Mouse (Mus musculus): Measurements from ENCODE around the gene Olfr427. TPM values are rescaled to one million over a fixed set of nuclear protein-coding genes. Genes with fewer than 3 reads are reported as not detected.
A peak's percentile ranks its signal among the peaks of the same experiment; 100 is the strongest.
"Not testable (repeated sequence)": the region's sequence is repeated elsewhere in the genome, so short reads cannot be mapped to it uniquely, and the experiment has no call there.

The Olfr427 gene
- polyA plus RNA-seq (2012; ENCODE audit: insufficient read depth, insufficient read length, missing spikeins) = not detected in 2 replicates

DNA sequence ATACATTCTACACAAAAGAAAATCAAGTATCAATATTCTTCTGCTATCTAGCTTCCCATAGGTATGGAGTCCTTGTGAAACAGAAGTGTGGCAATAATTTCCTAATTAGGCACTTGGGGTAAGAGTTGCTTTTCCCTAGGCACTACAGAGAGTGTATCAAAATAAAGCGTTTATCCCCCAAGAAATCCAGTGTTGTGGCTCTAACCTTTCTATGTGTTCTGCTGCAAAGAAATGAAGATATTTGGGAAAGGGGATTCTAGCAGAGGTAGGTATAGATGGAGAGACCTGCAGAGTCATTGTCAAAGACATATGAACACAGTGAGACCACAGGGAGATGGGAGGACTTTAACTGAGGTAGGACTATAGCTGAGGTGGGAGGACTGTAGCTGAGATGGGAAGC, at the start of gene Olfr427:
Gene Olfr427 (plus strand): TSS at position 301 of the 400 bp plus-strand sequence.
- Histone ChIP-seq H3K4me1 (ENCODE audit: control insufficient read depth, insufficient read depth, insufficient read length, low read length) (no peaks in the 10 kb centered on the region), H3K27ac (replicated peaks; ENCODE audit: low read depth, low read length) (no peak within 1 kb of the TSS), H3K4me3 (ENCODE audit: insufficient read depth, low read depth, low read length) (no peak within 1 kb of the TSS)

GRCm38 (mm10) chr1:174048227-174048626, 48.5 kb upstream of the Olfr427 start:
- not testable (repeated sequence) for H3K27ac ChIP-seq (replicated peaks; ENCODE audit: low read depth, low read length); H3K4me1 ChIP-seq (ENCODE audit: control insufficient read depth, insufficient read depth, insufficient read length, low read length); H3K4me3 ChIP-seq (ENCODE audit: insufficient read depth, low read depth, low read length)

DNA sequence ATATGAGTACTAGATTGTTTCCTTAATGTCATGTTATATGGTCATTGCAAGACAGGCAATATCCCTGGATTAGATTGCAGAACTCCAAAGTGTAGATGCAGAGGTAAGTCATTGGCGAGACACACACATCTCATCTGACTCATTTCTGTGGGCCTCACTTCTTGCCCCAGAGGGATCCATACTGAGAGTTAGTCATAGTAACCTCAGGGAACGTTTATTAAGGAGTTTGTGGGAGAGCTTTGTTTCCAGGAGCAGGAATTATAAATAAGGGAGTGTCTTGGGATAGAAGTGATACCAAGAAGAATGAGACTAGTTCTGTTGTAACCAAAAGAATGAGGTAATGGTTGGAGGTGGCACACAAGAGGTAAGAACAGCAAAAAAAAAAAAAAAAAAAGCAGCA, 47.8 kb upstream of the Olfr427 start, which contains the start of gene Olfr432:
Gene Olfr432 (plus strand): TSS at position 313 of the 400 bp plus-strand sequence.
- Histone ChIP-seq H3K27ac (replicated peaks; ENCODE audit: low read depth, low read length) (no peak within 1 kb of the TSS), H3K4me1 (ENCODE audit: control insufficient read depth, insufficient read depth, insufficient read length, low read length) (no peaks in the 10 kb centered on the region), H3K4me3 (ENCODE audit: insufficient read depth, low read depth, low read length) (no peak within 1 kb of the TSS)

- not testable (repeated sequence) for H3K27ac ChIP-seq (replicated peaks; ENCODE audit: low read depth, low read length); H3K4me1 ChIP-seq (ENCODE audit: control insufficient read depth, insufficient read depth, insufficient read length, low read length); H3K4me3 ChIP-seq (ENCODE audit: insufficient read depth, low read depth, low read length)
Measured at GRCm38 (mm10) chr1:174049357-174049756, 47.3 kb upstream of the Olfr427 start.

DNA sequence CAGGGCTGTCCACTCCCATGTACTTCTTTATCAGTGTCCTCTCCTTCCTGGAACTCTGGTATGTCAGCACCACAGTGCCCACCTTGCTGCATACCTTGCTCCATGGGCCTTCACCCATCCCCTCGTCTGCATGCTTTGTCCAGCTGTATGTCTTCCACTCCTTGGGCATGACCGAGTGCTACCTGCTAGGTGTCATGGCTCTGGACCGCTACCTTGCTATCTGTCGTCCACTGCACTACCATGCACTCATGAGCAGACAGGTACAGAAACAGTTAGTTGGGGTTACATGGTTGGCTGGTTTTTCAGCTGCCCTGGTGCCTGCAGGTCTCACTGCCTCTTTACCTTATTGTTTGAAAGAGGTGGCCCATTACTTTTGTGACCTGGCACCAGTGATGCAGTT, 46.2 kb upstream of the Olfr427 start:
- Histone ChIP-seq H3K27ac (replicated peaks; ENCODE audit: low read depth, low read length) (no peak overlapping the region), H3K4me1 (ENCODE audit: control insufficient read depth, insufficient read depth, insufficient read length, low read length) (no peaks in the 10 kb centered on the region), H3K4me3 (ENCODE audit: insufficient read depth, low read depth, low read length) (no peak overlapping the region)

- H3K4me3 ChIP-seq (ENCODE audit: insufficient read depth, low read depth, low read length) = no peak overlapping the region
- peak overlapping the region; percentile 66; the same call in 1 of the 2 replicates for H3K27ac ChIP-seq (replicated peaks; ENCODE audit: low read depth, low read length)
- no peaks in the 10 kb centered on the region for H3K4me1 ChIP-seq (ENCODE audit: control insufficient read depth, insufficient read depth, insufficient read length, low read length)
Measured at GRCm38 (mm10) chr1:174051515-174051914, 45.2 kb upstream of the Olfr427 start.

DNA sequence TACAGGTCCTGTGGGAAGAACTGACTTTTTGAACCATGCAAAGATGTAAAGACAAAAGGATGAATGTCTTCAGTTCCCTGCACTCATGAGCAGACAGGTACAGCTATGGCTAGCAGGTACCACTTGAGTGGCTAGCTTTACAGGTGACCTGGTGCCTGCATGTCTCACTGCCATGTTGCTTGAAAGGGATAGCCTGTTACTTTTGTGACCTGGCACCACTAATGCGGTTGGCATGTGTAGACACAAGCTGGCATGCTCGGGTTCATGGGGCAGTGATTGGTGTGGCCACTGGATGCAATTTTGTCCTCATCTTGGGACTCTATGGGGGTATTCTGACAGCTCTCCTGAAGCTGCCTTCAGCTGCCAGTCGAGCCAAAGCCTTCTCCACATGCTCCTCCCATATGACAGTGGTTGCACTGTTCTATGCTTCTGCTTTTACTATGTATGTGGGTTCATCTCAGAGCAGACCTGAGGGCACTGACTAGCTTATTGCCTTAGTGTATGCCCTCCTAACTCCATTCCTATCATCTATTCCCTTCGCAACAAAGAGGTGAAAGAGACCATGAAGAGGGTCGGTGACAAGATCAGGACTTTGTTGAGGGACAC, 44.7 kb upstream of the Olfr427 start:
- H3K4me1 ChIP-seq (ENCODE audit: control insufficient read depth, insufficient read depth, insufficient read length, low read length) = no peaks in the 10 kb centered on the region
- peak overlapping the region; percentile 66 for H3K27ac ChIP-seq (replicated peaks; ENCODE audit: low read depth, low read length)
- no peak overlapping the region for H3K4me3 ChIP-seq (ENCODE audit: insufficient read depth, low read depth, low read length)

- Histone ChIP-seq H3K4me1 (ENCODE audit: control insufficient read depth, insufficient read depth, insufficient read length, low read length) (no peaks in the 10 kb centered on the region), H3K4me3 (ENCODE audit: insufficient read depth, low read depth, low read length) (no peak overlapping the region), H3K27ac (replicated peaks; ENCODE audit: low read depth, low read length) (no peak overlapping the region)
Measured at GRCm38 (mm10) chr1:174052981-174053380, 43.7 kb upstream of the Olfr427 start.

DNA sequence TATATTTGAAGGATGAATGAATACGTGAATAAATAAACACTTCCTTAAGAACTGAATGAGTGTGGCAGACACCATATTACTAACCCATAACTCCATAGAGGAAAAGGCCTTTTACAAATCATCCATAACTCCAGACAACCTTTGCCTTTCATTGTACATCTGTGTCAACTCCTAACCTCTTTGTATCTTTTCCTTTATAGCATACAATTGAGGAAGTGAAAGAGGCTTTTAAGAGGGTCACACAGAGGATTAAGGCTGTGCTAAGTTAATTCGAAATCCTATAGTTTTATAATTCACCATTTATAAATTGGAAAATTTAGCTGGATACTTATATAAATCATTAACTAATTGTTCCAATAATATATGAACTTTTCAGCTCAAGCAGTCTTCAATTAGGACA, 41.4 kb upstream of the Olfr427 start:
- Histone ChIP-seq H3K4me3 (ENCODE audit: insufficient read depth, low read depth, low read length) (no peak overlapping the region), H3K4me1 (ENCODE audit: control insufficient read depth, insufficient read depth, insufficient read length, low read length) (no peaks in the 10 kb centered on the region), H3K27ac (replicated peaks; ENCODE audit: low read depth, low read length) (no peak overlapping the region)

DNA sequence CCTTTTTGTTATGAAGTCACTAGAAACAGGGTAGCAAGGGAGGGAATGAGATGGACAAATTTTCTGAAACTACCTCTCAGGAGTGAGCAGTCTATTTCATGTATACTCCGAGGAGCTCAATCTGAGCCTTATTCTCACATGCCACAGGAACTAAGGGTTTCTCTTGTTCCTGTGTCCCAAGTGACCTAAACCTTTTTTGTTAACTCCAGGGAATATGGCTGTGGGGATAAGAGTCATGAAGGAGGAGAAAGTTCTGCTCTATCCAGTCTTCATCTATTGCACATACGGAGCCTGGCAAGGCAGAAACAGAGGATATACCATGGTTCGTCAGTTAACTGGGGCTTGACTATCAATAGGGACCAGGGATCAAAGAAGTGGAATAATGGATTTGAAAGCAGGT, 30.4 kb upstream of the Olfr427 start, which contains the start of gene Olfr430:
Gene Olfr430 (plus strand): TSS at position 301 of the 400 bp plus-strand sequence.
- Histone ChIP-seq H3K27ac (replicated peaks; ENCODE audit: low read depth, low read length) (no peak within 1 kb of the TSS), H3K4me3 (ENCODE audit: insufficient read depth, low read depth, low read length) (no peak within 1 kb of the TSS), H3K4me1 (ENCODE audit: control insufficient read depth, insufficient read depth, insufficient read length, low read length) (no peaks in the 10 kb centered on the region)

DNA sequence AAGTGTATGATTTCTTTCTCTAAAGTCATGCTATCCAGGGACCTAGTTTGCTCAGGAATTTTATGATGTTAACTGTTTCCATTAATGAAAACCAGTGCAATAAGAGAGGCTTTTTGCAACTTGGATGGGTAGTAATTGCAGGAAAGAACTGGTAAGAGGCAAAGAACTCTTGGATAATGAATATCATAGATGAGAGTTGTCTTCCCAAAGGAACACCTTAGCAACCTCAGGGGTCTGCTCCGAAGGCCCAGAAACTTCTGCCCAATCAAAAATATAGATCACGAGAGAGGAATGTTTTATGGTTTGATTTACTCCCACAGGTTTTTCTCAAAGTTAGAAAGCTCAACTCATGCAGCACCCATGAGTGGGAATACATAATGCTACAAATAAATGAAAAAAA, 12.7 kb upstream of the Olfr427 start, which contains the start of gene Olfr429:
Gene Olfr429 (plus strand): TSS at position 301 of the 400 bp plus-strand sequence.
- H3K4me1 ChIP-seq (ENCODE audit: control insufficient read depth, insufficient read depth, insufficient read length, low read length) = no peaks in the 10 kb centered on the region
- H3K4me3 ChIP-seq (ENCODE audit: insufficient read depth, low read depth, low read length) = no peak within 1 kb of the TSS
- H3K27ac ChIP-seq (replicated peaks; ENCODE audit: low read depth, low read length) = no peak within 1 kb of the TSS

- no peak overlapping the region for H3K27ac ChIP-seq (replicated peaks; ENCODE audit: low read depth, low read length)
- no peaks in the 10 kb centered on the region for H3K4me1 ChIP-seq (ENCODE audit: control insufficient read depth, insufficient read depth, insufficient read length, low read length)
- H3K4me3 ChIP-seq (ENCODE audit: insufficient read depth, low read depth, low read length) = no peak overlapping the region
Measured at GRCm38 (mm10) chr1:174103735-174104134, 7.0 kb downstream of the Olfr427 start.

GRCm38 (mm10) chr1:174121062-174121461, 24.4 kb downstream of the Olfr427 start, which contains the start of gene Olfr231:
Gene Olfr231 (minus strand): TSS chr1:174121162.
- Histone ChIP-seq H3K4me3 (ENCODE audit: insufficient read depth, low read depth, low read length) (no peak within 1 kb of the TSS), H3K27ac (replicated peaks; ENCODE audit: low read depth, low read length) (no peak within 1 kb of the TSS), H3K4me1 (ENCODE audit: control insufficient read depth, insufficient read depth, insufficient read length, low read length) (no peaks in the 10 kb centered on the region)

DNA sequence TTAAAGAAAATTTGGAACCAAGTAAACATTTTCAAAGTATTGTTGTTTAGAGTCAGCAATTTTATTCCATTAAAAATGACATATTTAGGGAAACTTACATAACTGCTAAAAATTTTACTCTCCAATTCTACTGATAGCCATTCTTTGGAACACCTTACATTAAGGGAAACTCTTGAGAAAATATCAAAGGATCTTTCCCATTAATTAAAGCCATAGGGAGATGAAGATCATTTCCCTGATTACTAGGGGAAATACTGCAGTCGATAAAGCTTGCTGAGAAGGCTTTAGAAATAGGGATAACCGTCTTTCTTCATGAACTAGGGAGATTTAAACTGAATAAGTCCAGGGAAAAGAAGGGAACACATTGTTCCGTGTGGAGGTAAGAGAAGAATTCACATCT, 34.5 kb downstream of the Olfr427 start, which contains the start of gene Olfr424:
Gene Olfr424 (plus strand): TSS at position 301 of the 400 bp plus-strand sequence.
- Histone ChIP-seq H3K27ac (replicated peaks; ENCODE audit: low read depth, low read length) (no peak within 1 kb of the TSS), H3K4me1 (ENCODE audit: control insufficient read depth, insufficient read depth, insufficient read length, low read length) (no peaks in the 10 kb centered on the region)

DNA sequence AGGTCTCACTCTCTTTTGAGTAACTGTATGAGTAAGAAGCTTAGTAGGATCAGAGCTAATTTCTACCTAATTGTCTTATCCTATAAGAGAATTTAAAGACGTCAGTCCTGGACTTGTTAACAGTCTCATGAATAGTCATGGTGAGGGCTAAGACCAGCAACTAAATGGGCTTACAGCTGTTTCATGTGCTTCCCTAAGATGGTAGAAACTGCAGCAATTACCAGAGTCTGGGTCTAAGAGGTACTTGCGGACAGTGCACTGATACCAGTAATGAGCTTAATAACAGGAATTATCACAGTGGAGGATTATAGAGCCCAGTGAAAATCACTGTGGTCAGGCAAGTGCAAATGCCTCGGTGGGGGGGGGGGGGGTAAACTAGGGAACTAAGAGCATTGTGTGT, 35.3 kb downstream of the Olfr427 start:
- Histone ChIP-seq H3K27ac (replicated peaks; ENCODE audit: low read depth, low read length) (no peak overlapping the region), H3K4me3 (ENCODE audit: insufficient read depth, low read depth, low read length) (no peak overlapping the region)

More for the DNA sequence above, 34.5 kb downstream of the Olfr427 start, which contains the start of gene Olfr424:
- H3K4me3 ChIP-seq (ENCODE audit: insufficient read depth, low read depth, low read length) = no peak within 1 kb of the TSS

DNA sequence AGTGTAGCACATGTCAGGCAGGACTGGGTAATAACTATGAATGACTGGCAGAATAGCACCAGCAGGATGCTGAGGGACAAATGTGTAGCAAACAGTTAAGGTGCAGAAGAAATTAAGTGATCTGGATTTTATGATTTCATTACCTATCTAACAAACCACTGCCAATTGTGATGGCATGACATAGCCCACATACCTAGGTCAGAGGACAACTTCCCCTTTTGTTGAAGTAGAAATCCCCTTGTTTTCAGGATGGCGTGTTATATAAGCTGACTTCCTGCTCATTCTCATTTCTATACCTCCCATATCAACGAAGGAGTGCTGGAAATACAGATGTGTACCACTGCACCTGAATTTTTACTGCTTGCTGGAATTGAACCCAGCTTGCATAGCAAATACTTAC, 44.7 kb downstream of the Olfr427 start:
- no peak overlapping the region for H3K4me3 ChIP-seq (ENCODE audit: insufficient read depth, low read depth, low read length)
- no peaks in the 10 kb centered on the region for H3K4me1 ChIP-seq (ENCODE audit: control insufficient read depth, insufficient read depth, insufficient read length, low read length)
- H3K27ac ChIP-seq (replicated peaks; ENCODE audit: low read depth, low read length) = no peak overlapping the region

More for the DNA sequence above, 35.3 kb downstream of the Olfr427 start:
- H3K4me1 ChIP-seq (ENCODE audit: control insufficient read depth, insufficient read depth, insufficient read length, low read length) = no peaks in the 10 kb centered on the region

All from brown adipose tissue, adult 24 weeks (tissue).